Mouse (Mus musculus) CD4-positive helper T cell, adult 2 months (primary cell): ENCODE measurements around the gene Cpox.
"Not testable (repeated sequence)": the region's sequence is repeated elsewhere in the genome, so short reads cannot be mapped to it uniquely, and the experiment has no call there.

Experiments used
- DNase-seq: peaks from one replicate; pipeline ENCODE4 v3.0.0-alpha.2; 2012; ENCODE audit warnings: low read depth, missing footprints, low spot score

Gene Cpox

DNA sequence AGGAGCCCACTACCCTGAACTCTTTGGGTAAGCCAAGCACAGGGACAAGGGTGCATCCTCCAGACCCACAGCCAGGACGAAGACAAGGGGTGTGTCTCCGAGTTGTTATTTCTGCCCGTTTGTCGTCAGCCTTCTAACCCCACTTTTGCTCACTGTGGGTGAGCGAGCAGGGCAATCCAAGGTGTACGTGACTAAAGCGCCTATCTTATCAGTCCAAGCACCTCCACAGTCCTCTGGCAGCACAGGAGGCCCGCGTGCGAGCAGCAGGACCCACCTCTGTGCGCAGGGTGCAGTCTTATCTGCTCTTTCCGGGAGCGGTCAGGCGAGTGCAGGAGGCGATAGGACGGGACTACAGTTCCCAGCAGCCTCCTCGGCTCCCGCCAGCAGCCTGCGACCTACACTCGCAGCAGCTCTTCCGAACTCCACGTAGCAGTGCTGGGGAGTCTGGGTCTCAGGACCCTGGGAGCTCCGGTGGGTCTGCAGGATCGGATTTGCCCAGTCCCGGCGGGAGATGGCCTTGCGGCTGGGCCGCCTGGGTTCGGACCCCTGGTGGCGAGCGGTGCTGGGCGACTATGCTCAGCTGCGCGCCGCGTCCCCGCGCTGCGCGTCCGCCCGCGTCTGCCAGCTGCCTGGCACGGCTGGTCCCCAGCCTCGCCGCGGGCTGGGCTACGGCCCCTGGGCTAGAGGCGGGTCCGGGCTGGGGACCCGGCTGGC, at the start of gene Cpox:
Gene Cpox (plus strand): TSS at position 376 of the 714 bp plus-strand sequence.
- peak; percentile 85 for DNase-seq

DNA sequence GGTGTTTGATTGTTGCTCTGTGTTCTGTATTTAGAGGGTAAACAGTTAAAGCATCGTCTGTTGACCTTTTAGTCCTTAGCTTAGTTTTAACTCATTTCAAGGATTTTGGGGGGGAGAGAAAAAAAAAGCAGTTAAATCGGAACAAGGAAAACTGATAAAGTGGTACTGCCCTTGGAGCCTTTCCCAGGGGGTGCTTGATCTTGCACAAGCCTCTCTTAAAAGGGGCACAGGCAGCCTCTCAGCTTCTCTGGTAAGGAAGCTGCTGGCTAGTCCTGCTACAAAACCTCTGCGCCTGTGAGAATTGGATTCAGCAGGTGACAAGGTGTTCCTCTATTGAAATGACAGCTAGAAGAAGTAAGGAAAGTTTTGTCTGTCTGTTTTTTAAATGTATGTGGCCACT, 47.7 kb upstream of the Cpox start:
- no peak for DNase-seq

DNA sequence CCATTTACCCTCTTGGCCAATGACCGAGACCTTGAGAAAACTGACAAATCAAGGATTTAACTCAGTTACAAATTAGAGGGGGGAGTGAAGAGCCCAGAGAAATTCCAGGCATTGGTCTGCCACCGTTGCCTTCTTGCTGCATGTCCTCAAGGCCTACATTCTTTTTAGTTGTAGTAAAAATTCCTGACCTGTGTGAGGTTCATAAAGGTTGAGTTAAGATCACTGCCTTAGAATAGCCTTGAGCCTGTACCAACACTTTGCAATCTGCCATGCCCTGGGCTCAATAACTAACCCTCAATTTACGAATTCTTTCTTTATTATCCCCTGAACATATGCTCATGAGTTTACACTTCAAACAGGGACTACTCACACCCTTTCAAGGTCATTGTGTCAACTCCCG, 47.0 kb upstream of the Cpox start:
- DNase-seq: no peak

DNA sequence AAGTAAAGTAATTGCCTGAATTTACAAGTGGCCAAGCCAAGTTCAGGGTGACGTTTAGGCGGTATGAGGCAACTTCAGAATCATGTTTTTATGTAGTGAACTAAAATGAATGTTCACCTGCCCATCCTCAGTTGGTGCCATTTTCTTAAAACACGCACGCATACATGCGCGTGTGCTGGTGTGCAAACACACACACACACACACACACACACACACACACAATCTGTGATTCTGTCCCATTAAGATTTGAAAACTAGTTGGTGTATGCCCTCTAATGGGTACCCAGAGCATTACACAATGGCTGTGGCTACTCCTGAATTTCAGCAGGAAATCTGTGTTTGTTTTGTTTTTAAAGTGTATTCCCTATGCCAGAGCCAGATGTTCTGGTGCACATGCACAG, 46.1 kb upstream of the Cpox start:
- DNase-seq: peak; percentile 41

DNA sequence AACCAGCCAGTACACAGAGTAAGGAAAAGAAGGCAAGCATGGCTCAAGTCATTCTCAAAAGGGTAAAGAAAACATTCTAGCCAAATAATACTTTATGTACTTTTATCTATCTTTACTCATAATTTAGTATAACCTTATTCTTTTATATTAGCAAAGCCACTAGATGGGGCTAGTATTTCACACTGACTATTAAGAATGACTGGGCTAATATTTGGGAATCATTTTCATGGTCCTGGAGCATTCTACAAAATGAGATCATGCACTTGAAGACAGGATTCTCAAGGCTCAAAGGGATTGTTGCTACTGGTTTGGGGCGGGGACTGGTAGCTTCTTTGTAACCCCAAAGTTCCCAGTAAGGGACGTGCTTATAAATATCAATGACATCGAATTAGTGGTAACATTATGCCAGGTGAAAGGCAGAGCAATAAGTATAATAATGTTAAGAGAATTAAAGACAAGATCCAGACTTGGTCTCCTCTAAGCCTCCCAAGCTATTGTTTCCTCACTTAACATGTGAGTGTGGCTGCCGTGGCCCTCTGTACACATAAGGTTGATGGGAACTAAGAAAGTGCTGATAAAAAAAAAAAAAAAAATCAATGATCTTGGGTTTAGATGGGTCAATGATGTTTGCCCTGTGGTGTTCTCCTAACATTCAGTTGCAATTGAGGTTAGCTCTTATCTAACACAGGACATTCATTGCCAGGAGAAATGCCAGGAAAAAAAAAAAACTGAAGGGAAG, 42.3 kb upstream of the Cpox start:
- no peak for DNase-seq

DNA sequence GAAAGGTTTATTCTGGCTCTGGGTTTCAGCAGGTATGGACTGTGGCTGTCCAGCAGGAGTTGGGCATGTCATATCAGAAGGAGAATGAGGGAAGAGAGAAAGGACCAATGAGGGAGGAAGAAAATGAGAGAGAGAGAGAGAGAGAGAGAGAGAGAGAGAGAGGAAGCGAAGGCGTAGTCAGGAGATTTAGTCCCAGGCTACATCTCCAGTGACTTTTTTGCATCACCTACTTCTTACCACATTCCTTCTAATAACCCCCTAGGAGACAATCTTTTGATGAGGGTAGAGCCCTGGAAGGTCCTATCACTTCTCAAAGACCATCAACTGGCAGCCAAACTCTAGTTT, 41.8 kb upstream of the Cpox start:
- no peak for DNase-seq

DNA sequence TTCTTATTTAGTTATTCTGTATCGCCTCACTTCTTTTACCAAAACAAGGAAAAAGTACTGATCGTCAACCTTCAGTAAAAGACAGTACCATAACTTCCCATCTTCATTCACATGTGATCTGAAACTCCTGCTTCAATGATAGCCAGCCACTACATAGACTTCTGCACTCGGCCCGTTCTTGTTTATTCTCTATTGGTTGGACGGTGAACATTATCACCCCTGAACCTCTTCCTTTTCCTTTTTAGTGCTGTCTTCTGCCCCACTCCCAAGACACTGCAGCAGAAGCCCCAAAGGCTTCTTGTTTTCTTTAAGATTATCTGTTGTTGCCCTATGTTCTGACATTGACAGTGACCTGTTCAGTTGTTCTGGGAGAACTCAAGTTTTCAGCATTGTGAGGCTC, 41.1 kb upstream of the Cpox start:
- no peak for DNase-seq

DNA sequence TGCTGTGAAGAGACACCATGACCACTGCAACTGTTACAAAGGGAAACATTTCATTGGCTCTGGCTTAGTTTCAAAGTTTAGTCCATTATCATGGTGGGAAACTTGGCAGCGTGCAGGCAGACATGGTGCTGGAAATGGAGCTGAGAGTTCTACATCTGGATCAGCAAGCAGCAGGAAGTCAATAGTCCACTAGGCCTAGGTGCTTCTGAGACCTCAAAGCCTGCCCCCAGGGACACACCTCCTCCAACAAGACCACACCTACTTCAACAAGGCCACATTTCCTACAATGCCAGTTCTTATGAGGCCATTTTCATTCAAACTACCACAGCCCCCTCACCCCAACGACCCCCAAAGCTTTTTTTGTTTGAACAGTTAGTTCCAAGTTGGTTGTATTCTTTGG, 40.4 kb upstream of the Cpox start:
- no peak for DNase-seq

DNA sequence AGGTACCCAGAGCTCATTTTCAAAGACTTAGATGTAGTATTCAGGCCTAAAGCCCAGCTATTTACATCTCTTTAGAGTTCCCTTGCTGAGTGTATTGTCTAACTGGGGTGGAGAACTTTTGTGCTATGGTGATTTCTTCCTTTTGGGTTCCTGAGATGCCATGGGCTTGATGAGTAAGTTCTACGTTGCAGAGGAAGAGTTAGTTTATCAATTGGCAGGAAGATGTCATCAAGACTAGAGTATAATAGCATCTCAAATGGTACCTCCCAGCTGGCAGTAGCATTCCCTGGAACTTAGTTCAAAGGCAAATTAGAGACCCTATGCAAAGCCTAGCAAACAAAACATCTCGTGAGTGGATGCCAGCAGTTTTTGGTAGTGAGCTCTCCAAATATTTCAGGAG, 34.2 kb upstream of the Cpox start:
- no peak for DNase-seq

DNA sequence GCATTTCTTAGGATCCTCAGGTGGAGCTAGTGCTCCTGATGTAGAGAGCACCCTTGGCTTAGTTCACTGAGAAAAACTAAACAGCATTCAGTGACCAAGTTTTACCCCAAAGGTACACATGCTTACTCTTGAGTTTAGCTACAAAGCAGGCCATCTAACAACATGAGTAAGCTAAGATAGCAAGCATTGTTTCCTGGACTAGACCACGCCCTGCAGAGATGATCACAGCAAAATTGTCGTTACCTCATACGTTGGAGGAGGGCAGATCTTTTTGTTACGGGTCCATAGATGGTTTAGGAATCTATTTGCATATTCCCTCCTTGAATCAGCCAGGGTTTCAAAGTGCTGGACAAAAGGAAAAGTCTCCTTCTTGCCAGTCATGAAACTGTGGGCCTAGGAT, 32.6 kb upstream of the Cpox start:
- DNase-seq: no peak

DNA sequence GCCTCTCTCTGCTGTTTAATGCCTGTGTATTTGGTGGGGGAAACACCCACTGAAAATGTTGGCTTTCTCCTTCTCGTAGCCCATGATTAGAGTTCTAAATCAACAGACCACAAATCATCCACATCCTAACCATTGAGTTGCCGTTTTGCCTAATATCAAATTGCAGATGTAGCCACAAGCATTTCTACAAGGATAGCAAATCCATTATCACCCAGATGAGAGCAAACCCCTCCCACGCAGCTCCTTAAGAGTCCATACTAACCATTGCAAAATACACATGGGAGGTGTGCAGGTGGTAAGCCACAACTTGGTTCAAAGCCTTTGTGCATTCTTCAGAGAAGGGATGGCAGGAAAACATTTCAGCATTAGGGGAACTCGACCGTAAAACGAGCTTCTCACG, 32.1 kb upstream of the Cpox start:
- DNase-seq: no peak

DNA sequence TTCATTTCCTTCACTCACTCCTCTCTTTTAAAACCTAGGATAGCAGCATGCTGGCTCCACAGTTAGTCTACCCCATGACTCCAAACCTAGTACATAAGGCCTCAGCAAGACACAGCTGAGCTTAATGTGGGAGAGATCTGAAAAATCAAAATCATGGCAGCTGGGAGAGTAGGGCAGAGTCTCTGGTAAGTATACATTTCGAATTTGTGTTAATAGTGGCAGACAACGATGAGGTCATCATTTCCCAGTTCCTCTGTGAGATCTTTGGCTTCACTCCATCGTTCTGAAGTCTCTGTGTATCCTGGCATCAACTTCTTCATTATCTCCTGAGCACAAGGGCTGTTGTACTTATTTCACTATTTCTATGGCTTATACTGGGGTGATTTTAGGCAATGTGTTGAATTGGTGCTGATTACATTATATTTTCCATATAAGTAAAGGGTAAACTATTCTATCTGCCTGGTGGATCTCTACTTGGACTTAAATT, 31.4 kb upstream of the Cpox start, which contains the start of gene E330017A01Rik:
Gene E330017A01Rik (minus strand): TSS at position 51 of the 487 bp plus-strand sequence.
- DNase-seq: no peak

DNA sequence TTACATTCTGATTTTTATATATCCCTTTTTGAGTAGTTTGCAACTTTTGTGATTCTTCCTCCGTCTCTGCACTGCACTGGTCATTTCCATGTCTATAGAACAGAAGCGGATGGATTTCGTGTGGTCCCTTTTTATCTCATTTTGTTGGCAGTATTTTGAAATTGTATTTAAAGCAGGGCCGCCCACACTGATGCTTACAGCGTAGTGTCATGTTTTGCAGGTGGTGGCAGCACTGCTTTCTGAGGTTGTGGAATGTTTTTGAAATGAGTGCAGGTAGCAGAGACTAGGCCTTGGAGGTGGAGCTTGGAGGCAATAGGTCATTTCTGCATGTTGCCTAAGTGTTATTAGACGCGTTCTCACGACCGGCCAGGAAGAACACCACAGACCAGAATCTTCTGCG, 20.1 kb upstream of the Cpox start:
- no peak for DNase-seq

DNA sequence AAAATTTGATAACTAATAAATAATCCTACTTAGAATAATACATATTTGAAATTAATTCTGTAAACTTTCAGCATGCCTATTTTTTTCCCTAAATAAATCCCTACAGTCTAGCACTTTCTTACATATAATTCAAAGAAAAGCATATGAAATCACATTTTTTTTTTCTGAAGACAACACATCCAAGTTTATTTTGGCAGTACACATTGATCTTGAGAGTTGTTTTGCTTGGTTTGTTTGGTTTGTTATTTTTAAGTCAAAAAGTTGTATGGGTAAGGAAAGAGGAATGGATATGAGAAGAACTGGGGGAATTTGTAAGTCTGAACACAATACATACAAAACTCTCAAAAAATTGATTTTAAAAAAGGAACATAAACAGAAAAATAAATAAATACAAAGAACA, 14.3 kb upstream of the Cpox start:
- no peak for DNase-seq

DNA sequence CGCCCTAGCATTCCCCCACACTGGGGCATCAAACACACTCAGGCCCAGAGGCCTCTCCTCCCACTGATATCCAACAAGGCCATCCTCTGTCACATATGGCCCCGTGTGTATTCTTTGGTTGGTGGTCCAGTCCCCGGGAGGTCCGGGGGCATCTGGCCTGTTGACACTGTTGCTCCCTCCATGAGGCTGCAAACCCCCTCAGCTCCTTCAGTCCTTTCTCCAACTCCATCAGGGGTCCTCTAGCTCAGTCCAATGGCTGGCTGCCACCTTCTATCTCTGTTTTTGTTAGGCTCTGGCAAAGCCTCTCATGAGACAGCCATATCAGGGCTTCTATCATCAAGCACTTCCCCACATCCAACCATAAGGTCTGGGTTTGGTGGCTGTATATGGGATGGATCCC, 13.6 kb upstream of the Cpox start:
- no peak for DNase-seq

DNA sequence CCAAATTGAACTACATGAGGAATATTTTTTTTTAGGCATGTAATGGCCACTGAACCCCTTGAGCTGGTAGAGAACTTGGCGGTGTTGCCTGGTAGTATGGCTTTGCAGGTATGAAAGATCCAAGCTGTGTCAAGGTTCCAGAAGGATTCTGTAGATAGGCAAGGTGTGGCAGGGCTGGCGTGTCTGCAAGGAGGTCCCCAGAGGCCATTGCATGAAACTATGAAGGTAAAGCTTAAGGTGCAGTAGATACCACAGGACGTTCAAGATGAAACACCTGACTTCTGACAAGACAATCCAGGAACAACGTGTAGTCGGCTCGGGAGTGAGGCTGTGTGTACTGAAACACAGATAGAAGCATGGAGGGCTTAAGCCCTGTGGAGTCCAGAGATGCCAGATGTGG, 11.4 kb upstream of the Cpox start:
- DNase-seq: no peak

DNA sequence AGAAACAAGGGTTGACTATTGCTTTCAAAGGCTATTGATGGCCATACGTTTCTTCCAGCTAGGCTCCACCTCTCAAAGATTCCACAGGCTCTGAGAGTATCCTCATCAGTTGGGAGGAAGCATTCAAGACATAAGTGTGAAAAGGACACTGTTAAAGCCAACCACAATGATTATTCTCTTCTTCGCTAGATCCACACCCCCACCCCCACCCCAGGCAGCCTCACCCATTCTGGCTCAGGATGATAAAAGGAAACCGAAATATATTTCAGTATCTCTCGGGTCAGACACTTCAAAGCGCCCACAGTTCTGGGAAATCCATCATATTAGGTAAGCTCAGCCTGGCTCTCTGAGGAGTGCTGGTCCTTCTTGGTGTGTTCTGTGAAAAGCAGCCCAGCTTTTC, 8.3 kb upstream of the Cpox start:
- DNase-seq: no peak

DNA sequence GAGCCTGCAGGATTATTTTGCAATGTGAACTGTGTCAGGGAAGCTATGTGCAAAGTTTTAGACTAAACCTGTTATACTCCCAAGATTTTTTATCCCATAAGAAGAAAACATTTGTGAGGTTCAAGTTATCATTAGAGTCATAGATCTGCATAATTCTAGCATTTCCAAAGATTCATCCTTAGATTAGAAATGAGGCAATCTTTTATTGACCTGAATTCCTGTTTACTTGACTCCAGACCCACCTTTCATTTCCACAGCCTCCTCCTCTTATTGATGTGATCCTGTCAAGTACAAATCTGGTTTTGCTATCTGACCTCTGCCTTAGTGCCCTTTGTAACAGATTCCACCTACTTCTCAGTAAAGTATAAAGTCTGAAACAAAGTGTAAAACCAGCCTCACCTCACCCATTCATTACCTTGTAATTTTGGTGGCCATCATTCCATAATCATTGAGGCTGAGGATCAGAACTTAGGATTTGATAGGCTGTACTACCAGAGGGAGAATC, 7.8 kb upstream of the Cpox start:
- no peak for DNase-seq

DNA sequence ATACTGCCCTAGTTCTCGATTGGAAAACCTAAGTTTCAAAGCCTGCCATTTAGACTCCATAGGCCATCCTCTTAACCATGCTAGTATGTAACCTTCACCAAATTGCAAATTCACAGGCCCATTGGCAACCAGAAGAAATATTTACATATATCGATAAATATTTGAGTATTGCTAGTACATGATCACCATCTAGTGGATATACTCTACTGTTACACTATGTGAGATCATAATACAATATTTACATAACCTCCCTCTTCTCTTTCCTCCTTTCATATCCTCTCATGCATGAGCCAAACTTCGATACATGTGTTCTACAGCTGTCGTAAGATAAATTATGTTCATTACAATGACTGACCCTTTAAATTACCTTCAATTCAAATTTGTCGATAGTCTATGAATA, 7.1 kb upstream of the Cpox start:
- peak; percentile 25 for DNase-seq

DNA sequence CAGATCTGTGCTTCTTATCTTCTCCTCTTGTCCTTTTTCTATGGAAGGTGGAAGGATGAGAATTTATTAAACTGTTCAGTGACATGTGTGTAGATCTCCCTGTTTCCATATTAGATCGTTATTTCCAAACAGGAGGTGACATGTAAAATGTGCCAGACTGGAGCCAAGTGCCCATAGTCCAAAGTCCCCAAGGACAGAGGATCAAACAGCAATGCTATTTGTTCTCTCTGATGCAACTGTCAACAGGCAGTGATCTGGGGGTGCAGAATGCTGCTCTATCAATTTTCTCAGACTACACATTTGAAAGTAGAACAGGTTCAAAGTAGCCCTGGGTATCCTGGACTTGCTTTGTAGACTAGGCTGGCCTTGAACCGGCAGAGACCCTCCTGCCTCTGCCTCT, 6.3 kb upstream of the Cpox start:
- no peak for DNase-seq

DNA sequence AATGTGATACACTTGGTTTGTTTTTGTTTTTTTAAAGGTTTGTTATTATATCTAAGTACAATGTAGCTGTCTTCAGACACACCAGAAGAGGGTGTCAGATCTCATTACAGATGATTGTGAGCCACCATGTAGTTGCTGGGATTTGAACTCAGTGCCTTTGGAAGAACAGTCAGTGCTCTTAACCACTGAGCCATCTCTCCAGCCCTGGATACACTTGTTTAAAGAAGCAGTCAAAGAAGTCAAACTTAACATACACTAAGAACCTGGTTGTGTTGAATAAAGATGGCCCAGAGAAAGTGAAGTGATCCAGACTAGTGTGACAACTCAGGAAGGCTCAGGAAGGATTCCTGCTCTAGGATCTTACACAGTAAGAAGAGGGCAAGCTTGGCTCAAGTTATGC, 5.0 kb upstream of the Cpox start:
- not testable (repeated sequence) for DNase-seq

DNA sequence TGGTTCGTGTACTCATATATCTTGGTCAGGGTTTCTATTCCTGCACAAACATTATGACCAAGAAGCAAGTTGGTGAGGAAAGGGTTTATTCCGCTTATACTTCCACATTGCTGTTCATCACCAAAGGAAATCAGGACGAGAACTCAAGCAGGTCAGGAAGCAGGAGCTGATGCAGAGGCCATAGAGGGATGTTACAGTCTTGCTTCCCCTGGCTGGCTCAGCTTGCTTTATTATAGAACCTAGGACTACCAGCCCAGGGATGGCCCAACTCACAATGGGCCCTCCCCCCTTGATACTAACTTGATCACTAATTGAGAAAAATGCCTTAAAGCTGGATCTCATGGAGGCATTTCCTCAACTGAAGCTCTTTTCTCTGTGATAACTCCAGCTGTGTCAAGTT, 3.4 kb upstream of the Cpox start:
- not testable (repeated sequence) for DNase-seq

DNA sequence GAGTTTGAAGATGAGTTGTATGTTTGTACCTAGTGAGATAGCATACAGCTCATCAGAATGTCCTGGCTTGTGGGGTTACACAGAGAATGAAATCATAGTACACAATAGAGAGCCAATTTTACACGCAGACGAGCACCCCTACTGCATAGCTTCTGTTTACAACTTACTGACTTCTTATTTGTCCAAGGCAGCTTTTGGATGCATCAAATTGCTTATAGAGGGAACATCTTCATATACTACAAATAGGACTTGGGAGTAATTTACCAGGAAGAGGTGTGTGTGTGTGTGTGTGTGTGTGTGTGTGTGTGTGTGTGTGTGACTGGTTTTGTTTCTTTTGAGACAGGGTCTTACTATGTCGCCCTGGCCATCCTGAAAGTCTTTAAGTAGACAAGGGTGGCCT, 1.5 kb upstream of the Cpox start:
- DNase-seq: no peak
